ENCODE assay signal across 9 mouse cellular contexts in the genomic region with DNA sequence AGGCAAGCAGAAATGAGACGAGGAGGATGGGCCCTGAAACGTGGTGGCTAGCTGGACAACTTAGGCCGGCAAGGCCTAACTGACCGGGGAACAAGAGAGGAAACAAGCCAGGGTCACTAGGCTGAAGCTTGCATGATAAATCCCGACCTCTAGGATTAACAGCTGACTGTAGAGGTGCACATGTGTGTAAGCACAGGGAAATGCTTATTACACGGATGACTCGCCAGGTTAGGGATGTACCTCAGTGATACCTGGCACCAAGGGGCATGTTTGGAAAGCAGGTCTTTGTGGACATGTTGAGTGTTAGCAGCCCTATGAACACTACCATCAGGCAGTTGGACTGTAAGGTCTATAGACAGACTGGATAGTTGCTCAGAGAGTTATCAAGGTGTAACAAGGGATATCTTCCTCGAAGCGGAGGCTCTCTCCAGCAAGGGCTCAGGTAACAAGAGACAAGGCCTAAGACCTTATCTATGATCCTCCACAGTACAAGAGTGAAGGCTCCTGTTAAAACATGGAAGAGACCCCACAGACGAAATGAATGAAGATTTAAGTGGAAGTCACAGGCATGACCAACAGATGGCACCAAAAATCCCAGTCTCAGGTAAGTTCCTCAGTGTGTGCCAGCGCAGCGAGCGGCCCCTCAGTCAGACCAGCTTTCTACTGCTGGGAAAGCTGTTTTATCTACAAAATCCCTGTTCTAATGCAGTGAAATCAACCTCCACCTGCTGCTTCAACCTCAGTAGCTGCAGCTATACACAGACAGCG. TPM values are rescaled to one million over a fixed set of nuclear protein-coding genes. Genes with fewer than 3 reads are reported as not detected.
DNase-seq lines count a peak whose midpoint lies in the region; ATAC-seq lines count a peak whose summit lies in the region.
"Had no signal": no experiment of that assay in that cellular context is flagged by ENCODE, and none has a peak within 500 bp of the region (broad histone marks: within the 10 kb centered on the region; RNA-seq: fewer than 3 reads in every experiment).

No protein-coding gene starts in this region.

- H3K36me3 ChIP-seq in embryonic facial prominence, embryonic 11.5 days (replicated peaks; ENCODE audit: control insufficient read depth, insufficient read depth, low read depth, low read length): peaks cover 22% of the 10 kb centered on the region
- peaks cover 61% of the 10 kb centered on the region for H3K36me3 ChIP-seq in embryonic facial prominence, embryonic 10.5 days (replicated peaks)
- H3K36me3 ChIP-seq in midbrain, embryonic 12.5 days: peaks cover 52% of the 10 kb centered on the region
- H3K36me3 ChIP-seq in midbrain, embryonic 15.5 days (replicated peaks): peaks cover 33% of the 10 kb centered on the region
- peaks cover 27% of the 10 kb centered on the region for H3K36me3 ChIP-seq in intestine, embryonic 16.5 days (ENCODE audit: control insufficient read depth, insufficient read depth, low read length)

- peak; percentile 17 for DNase-seq in embryonic facial prominence, embryonic 11.5 days (ENCODE audit: low spot score)
- no peak for DNase-seq in embryonic facial prominence, embryonic 10.5 days (ENCODE audit: low spot score)
- DNase-seq in thymus, postnatal 4 days: peak; percentile 64
- DNase-seq in spleen, adult 18-20 months: no peak
- no peak for DNase-seq in spleen, postnatal 14 days (ENCODE audit: low spot score in 2 of 2)

- no peaks in the 10 kb centered on the region for H3K27me3 ChIP-seq in embryonic facial prominence, embryonic 11.5 days (ENCODE audit: control insufficient read depth, insufficient read depth, low read length)
- H3K27me3 ChIP-seq in embryonic facial prominence, embryonic 10.5 days (replicated peaks; ENCODE audit: low read depth, poor library complexity, severe bottlenecking): no peaks in the 10 kb centered on the region
- H3K27me3 ChIP-seq in midbrain, embryonic 12.5 days: no peaks in the 10 kb centered on the region
- no peaks in the 10 kb centered on the region for H3K27me3 ChIP-seq in midbrain, embryonic 15.5 days (replicated peaks)
- H3K27me3 ChIP-seq in intestine, embryonic 16.5 days (replicated peaks; ENCODE audit: control insufficient read depth, insufficient read depth, low read length): no peaks in the 10 kb centered on the region

- H3K4me1 ChIP-seq in embryonic facial prominence, embryonic 11.5 days (ENCODE audit: control insufficient read depth, insufficient read depth, low read length): no peaks in the 10 kb centered on the region
- H3K4me1 ChIP-seq in embryonic facial prominence, embryonic 10.5 days: 0 out of 2 replicates have a peak, but pooled peaks cover 8% of the 10 kb centered on the region
- H3K4me1 ChIP-seq in midbrain, embryonic 12.5 days: no peaks in the 10 kb centered on the region
- no peaks in the 10 kb centered on the region for H3K4me1 ChIP-seq in midbrain, embryonic 15.5 days
- no peaks in the 10 kb centered on the region for H3K4me1 ChIP-seq in intestine, embryonic 16.5 days (ENCODE audit: control insufficient read depth, insufficient read depth, low read length)

- no peak overlapping the region for H3K4me2 ChIP-seq in embryonic facial prominence, embryonic 11.5 days (ENCODE audit: low read depth, low read length)
- H3K4me2 ChIP-seq in midbrain, embryonic 12.5 days (replicated peaks): no peak overlapping the region
- no peak overlapping the region for H3K4me2 ChIP-seq in midbrain, embryonic 15.5 days
- H3K4me2 ChIP-seq in intestine, embryonic 16.5 days (ENCODE audit: low read depth, low read length): no peak overlapping the region

- no peaks in the 10 kb centered on the region for H3K9me3 ChIP-seq in embryonic facial prominence, embryonic 11.5 days (replicated peaks; ENCODE audit: control insufficient read depth, low read length)
- H3K9me3 ChIP-seq in embryonic facial prominence, embryonic 10.5 days: no peaks in the 10 kb centered on the region
- no peaks in the 10 kb centered on the region for H3K9me3 ChIP-seq in midbrain, embryonic 12.5 days
- no peaks in the 10 kb centered on the region for H3K9me3 ChIP-seq in midbrain, embryonic 15.5 days
- no peaks in the 10 kb centered on the region for H3K9me3 ChIP-seq in intestine, embryonic 16.5 days (ENCODE audit: control insufficient read depth, low read length)

- H3K27ac ChIP-seq in embryonic facial prominence, embryonic 11.5 days (replicated peaks; ENCODE audit: low read depth, low read length): no peak overlapping the region
- no peak overlapping the region for H3K27ac ChIP-seq in embryonic facial prominence, embryonic 10.5 days (replicated peaks)
- 0 out of 2 replicates have a peak overlapping the region, but pooled peaks have one; percentile 21 for H3K27ac ChIP-seq in midbrain, embryonic 12.5 days (replicated peaks)
- H3K27ac ChIP-seq in midbrain, embryonic 15.5 days: no peak overlapping the region
- H3K27ac ChIP-seq in intestine, embryonic 16.5 days (ENCODE audit: low read length): no peak overlapping the region
- H3K27ac ChIP-seq: macrophage had no signal

- H3K4me3 ChIP-seq in embryonic facial prominence, embryonic 11.5 days (ENCODE audit: low read depth, low read length): no peak overlapping the region
- no peak overlapping the region for H3K4me3 ChIP-seq in embryonic facial prominence, embryonic 10.5 days
- no peak overlapping the region for H3K4me3 ChIP-seq in midbrain, embryonic 12.5 days
- no peak overlapping the region for H3K4me3 ChIP-seq in midbrain, embryonic 15.5 days
- H3K4me3 ChIP-seq in intestine, embryonic 16.5 days (ENCODE audit: low read length): no peak overlapping the region

- ATAC-seq in embryonic facial prominence, embryonic 11.5 days (replicated peaks; ENCODE audit: insufficient number of reproducible peaks, low FRiP score, low TSS enrichment, low read depth): no peak
- ATAC-seq in midbrain, embryonic 12.5 days (ENCODE audit: low FRiP score, low read depth): no peak
- no peak; the same call in 1 of the 2 replicates for ATAC-seq in midbrain, embryonic 15.5 days (replicated peaks)
- ATAC-seq in intestine, embryonic 16.5 days: peak; percentile 27; the same call in 1 of the 2 replicates

- no peak overlapping the region for H3K9ac ChIP-seq in embryonic facial prominence, embryonic 11.5 days (replicated peaks; ENCODE audit: low read length)
- H3K9ac ChIP-seq in midbrain, embryonic 12.5 days (replicated peaks): no peak overlapping the region; the same call in 1 of the 2 replicates
- no peak overlapping the region for H3K9ac ChIP-seq in midbrain, embryonic 15.5 days
- no peak overlapping the region for H3K9ac ChIP-seq in intestine, embryonic 16.5 days (ENCODE audit: low read depth, low read length)

- WGBS in embryonic facial prominence, embryonic 11.5 days: 78% methylated on average over 14 of the region's 14 CpGs
- 83% methylated on average over 14 of the region's 14 CpGs for WGBS in embryonic facial prominence, embryonic 10.5 days
- WGBS in midbrain, embryonic 12.5 days: 80% methylated on average over 14 of the region's 14 CpGs
- WGBS in midbrain, embryonic 15.5 days: 79% methylated on average over 14 of the region's 14 CpGs
- WGBS in intestine, embryonic 16.5 days: 77% methylated on average over 14 of the region's 14 CpGs

RNA-seq across cellular contexts. Expression of a gene that starts 10.1 kb away (rescaled TPM):
- 9.4 and 9.7 TPM in 2 replicates for polyA plus RNA-seq in embryonic facial prominence, embryonic 11.5 days (2014; fragmentation: Nextera tagmentation; extraction: Ambion mirVana)
- polyA plus RNA-seq in embryonic facial prominence, embryonic 10.5 days (2016; fragmentation: Nextera tagmentation; extraction: Ambion mirVana): 4.2 and 4.8 TPM in 2 replicates
- 9.8 and 9.9 TPM in 2 replicates for polyA plus RNA-seq in midbrain, embryonic 12.5 days (2016; fragmentation: Nextera tagmentation; extraction: Ambion mirVana)
- 17.2 and 18.8 TPM in 2 replicates for polyA plus RNA-seq in midbrain, embryonic 15.5 days (2015; fragmentation: Nextera tagmentation; extraction: Ambion mirVana)
- polyA plus RNA-seq in intestine, embryonic 16.5 days (2015; fragmentation: Nextera tagmentation; extraction: Ambion mirVana): 13.4 and 15.3 TPM in 2 replicates

RNA-seq across cellular contexts. Expression of a gene that starts 13.2 kb away (rescaled TPM):
- 95.9 and 114 TPM in 2 replicates for polyA plus RNA-seq in embryonic facial prominence, embryonic 11.5 days (2014; fragmentation: Nextera tagmentation; extraction: Ambion mirVana)
- polyA plus RNA-seq in embryonic facial prominence, embryonic 10.5 days (2016; fragmentation: Nextera tagmentation; extraction: Ambion mirVana): 141 and 144 TPM in 2 replicates
- 144 and 148 TPM in 2 replicates for polyA plus RNA-seq in midbrain, embryonic 12.5 days (2016; fragmentation: Nextera tagmentation; extraction: Ambion mirVana)
- 137 and 140 TPM in 2 replicates for polyA plus RNA-seq in midbrain, embryonic 15.5 days (2015; fragmentation: Nextera tagmentation; extraction: Ambion mirVana)
- polyA plus RNA-seq in intestine, embryonic 16.5 days (2015; fragmentation: Nextera tagmentation; extraction: Ambion mirVana): 72.3 and 73.0 TPM in 2 replicates

RNA-seq across cellular contexts. Expression of a gene that starts 17.1 kb away (rescaled TPM):
- polyA plus RNA-seq in embryonic facial prominence, embryonic 11.5 days (2014; fragmentation: Nextera tagmentation; extraction: Ambion mirVana): 0.20 and 0.26 TPM in 2 replicates
- polyA plus RNA-seq in embryonic facial prominence, embryonic 10.5 days (2016; fragmentation: Nextera tagmentation; extraction: Ambion mirVana): 0.31 and 0.69 TPM in 2 replicates
- polyA plus RNA-seq in midbrain, embryonic 12.5 days (2016; fragmentation: Nextera tagmentation; extraction: Ambion mirVana): 0.17 and 0.56 TPM in 2 replicates
- not detected in 2 replicates for polyA plus RNA-seq in midbrain, embryonic 15.5 days (2015; fragmentation: Nextera tagmentation; extraction: Ambion mirVana)
- 0.62 and 0.95 TPM in 2 replicates for polyA plus RNA-seq in intestine, embryonic 16.5 days (2015; fragmentation: Nextera tagmentation; extraction: Ambion mirVana)

RNA-seq across cellular contexts. Expression of a gene that starts 33.9 kb away (rescaled TPM):
- polyA plus RNA-seq in embryonic facial prominence, embryonic 11.5 days (2014; fragmentation: Nextera tagmentation; extraction: Ambion mirVana): not detected in 2 replicates
- polyA plus RNA-seq in embryonic facial prominence, embryonic 10.5 days (2016; fragmentation: Nextera tagmentation; extraction: Ambion mirVana): 0.17 and 0.28 TPM in 2 replicates
- 0.16 and 0.23 TPM in 2 replicates for polyA plus RNA-seq in midbrain, embryonic 12.5 days (2016; fragmentation: Nextera tagmentation; extraction: Ambion mirVana)
- 0.27 and 0.65 TPM in 2 replicates for polyA plus RNA-seq in midbrain, embryonic 15.5 days (2015; fragmentation: Nextera tagmentation; extraction: Ambion mirVana)
- polyA plus RNA-seq in intestine, embryonic 16.5 days (2015; fragmentation: Nextera tagmentation; extraction: Ambion mirVana): 0.87 and 0.99 TPM in 2 replicates

RNA-seq across cellular contexts. Expression of a gene that starts 43.6 kb away (rescaled TPM):
- 1.3 and 1.4 TPM in 2 replicates for polyA plus RNA-seq in embryonic facial prominence, embryonic 11.5 days (2014; fragmentation: Nextera tagmentation; extraction: Ambion mirVana)
- 0.52 and 0.55 TPM in 2 replicates for polyA plus RNA-seq in embryonic facial prominence, embryonic 10.5 days (2016; fragmentation: Nextera tagmentation; extraction: Ambion mirVana)
- 0.16 and 0.73 TPM in 2 replicates for polyA plus RNA-seq in midbrain, embryonic 12.5 days (2016; fragmentation: Nextera tagmentation; extraction: Ambion mirVana)
- 0.79 and 1.2 TPM in 2 replicates for polyA plus RNA-seq in midbrain, embryonic 15.5 days (2015; fragmentation: Nextera tagmentation; extraction: Ambion mirVana)
- 3.0 and 3.6 TPM in 2 replicates for polyA plus RNA-seq in intestine, embryonic 16.5 days (2015; fragmentation: Nextera tagmentation; extraction: Ambion mirVana)

Comparison
In these comparisons a context has a peak if more than half of its experiments do, and no peak if none do; other contexts are left out.
1. DNase-seq: peak in embryonic facial prominence, embryonic 11.5 days (single experiment) and thymus, postnatal 4 days (single experiment); none in embryonic facial prominence, embryonic 10.5 days (single experiment), spleen, adult 18-20 months (0 of 2) and spleen, postnatal 14 days (0 of 2).